ENCODE assay signal across 11 mouse cellular contexts in the genomic region with DNA sequence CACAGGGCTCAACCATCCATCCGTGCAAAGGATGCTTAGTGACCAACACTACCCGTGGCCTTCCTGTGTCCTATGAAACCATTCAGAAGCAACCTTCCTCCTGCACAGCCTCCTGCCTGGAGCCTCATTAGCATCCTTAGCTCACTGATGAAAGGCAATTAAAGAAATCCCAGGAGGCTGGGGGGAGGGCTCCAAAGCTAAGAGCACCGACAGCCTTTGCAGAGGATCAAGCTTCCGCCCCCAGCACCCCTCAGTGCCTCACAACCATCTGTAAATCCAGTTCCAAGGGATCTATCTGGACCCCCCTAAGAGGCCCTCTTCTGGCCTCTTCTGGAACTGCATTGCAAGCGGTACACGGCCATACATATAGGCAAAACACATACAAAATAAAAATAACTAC. TPM values are rescaled to one million over a fixed set of nuclear protein-coding genes. Genes with fewer than 3 reads are reported as not detected.
DNase-seq lines count a peak whose midpoint lies in the region; ATAC-seq and TF ChIP-seq lines count a peak whose summit lies in the region.
"Had no signal": no experiment of that assay in that cellular context is flagged by ENCODE, and none has a peak within 500 bp of the region (broad histone marks: within the 10 kb centered on the region; RNA-seq: fewer than 3 reads in every experiment).

No protein-coding gene starts in this region.

- TF ChIP-seq CTCF in liver, embryonic 14.5 days (IDR thresholded peaks at IDR 0.05; ENCODE audit: low read depth) = peak; percentile 28; the same call in 1 of the 2 replicates

- peaks cover 0 to 4% of the 10 kb centered on the region in 2 experiments; a peak in 1 of 4 replicates for H3K4me1 ChIP-seq in liver, embryonic 14.5 days (replicated peaks; ENCODE audit: control insufficient read depth in 2 of 2, insufficient read depth in 2 of 2, low read length in 1 of 2)
- H3K4me1 ChIP-seq in hindbrain, embryonic 12.5 days = peaks cover 13% of the 10 kb centered on the region

- H3K36me3 ChIP-seq in liver, embryonic 14.5 days (replicated peaks; ENCODE audit: control insufficient read depth, insufficient read depth, low read depth) = no peaks in the 10 kb centered on the region
- no peaks in the 10 kb centered on the region for H3K36me3 ChIP-seq in hindbrain, embryonic 12.5 days
- H3K36me3 ChIP-seq: limb, embryonic 12.5 days had no signal

- H3K4me2 ChIP-seq in liver, embryonic 14.5 days (ENCODE audit: low read depth) = no peak overlapping the region
- H3K4me2 ChIP-seq in hindbrain, embryonic 12.5 days (replicated peaks) = no peak overlapping the region
- H3K4me2 ChIP-seq: limb, embryonic 12.5 days had no signal

- H3K27ac ChIP-seq in liver, embryonic 14.5 days = no peak overlapping the region
- no peak overlapping the region for H3K27ac ChIP-seq in hindbrain, embryonic 12.5 days
- H3K27ac ChIP-seq: limb, embryonic 12.5 days had no signal

- no peaks in the 10 kb centered on the region for H3K27me3 ChIP-seq in liver, embryonic 14.5 days (ENCODE audit: control insufficient read depth, insufficient read depth, low read length)
- no peaks in the 10 kb centered on the region for H3K27me3 ChIP-seq in hindbrain, embryonic 12.5 days
- H3K27me3 ChIP-seq: limb, embryonic 12.5 days had no signal

- ATAC-seq in liver, embryonic 14.5 days (ENCODE audit: insufficient read depth) = no peak
- ATAC-seq in hindbrain, embryonic 12.5 days (ENCODE audit: low FRiP score) = peak; percentile 65

- no peak for DNase-seq in liver, embryonic 14.5 days (ENCODE audit: low read depth in 3 of 3, low spot score in 3 of 3)
- no peak for DNase-seq in liver
- DNase-seq in brain, adult 2 months (ENCODE audit: low read depth, low spot score) = peak; percentile 6
- peak; percentile 25 for DNase-seq in naive thymus-derived CD4-positive, alpha-beta T cell, adult 2 months (ENCODE audit: low read depth)
- no peak for DNase-seq in testis, postnatal 14 days (ENCODE audit: low spot score)
- DNase-seq in urinary bladder, adult 18-20 months (ENCODE audit: low spot score in 2 of 2) = no peak
- no peak for DNase-seq in left cerebral cortex, adult 8-10 months (ENCODE audit: low spot score in 2 of 2)
- DNase-seq: cerebellum, adult 11-12 months; heart, postnatal 4 days had no signal

- no peaks in the 10 kb centered on the region for H3K9me3 ChIP-seq in liver, embryonic 14.5 days (ENCODE audit: control insufficient read depth, low read length)
- H3K9me3 ChIP-seq in hindbrain, embryonic 12.5 days (replicated peaks) = no peaks in the 10 kb centered on the region
- H3K9me3 ChIP-seq: limb, embryonic 12.5 days had no signal

- TF ChIP-seq EP300 in liver, embryonic 14.5 days (IDR thresholded peaks at IDR 0.05; ENCODE audit: low read depth) = no peak

- no peak overlapping the region for H3K9ac ChIP-seq in liver, embryonic 14.5 days (replicated peaks)
- no peak overlapping the region for H3K9ac ChIP-seq in hindbrain, embryonic 12.5 days
- H3K9ac ChIP-seq: limb, embryonic 12.5 days had no signal

- no peak overlapping the region for H3K4me3 ChIP-seq in liver, embryonic 14.5 days (ENCODE audit: insufficient read depth in 1 of 2, low read depth in 2 of 2, low read length in 2 of 2)
- no peak overlapping the region for H3K4me3 ChIP-seq in hindbrain, embryonic 12.5 days
- H3K4me3 ChIP-seq: limb, embryonic 12.5 days had no signal

- WGBS in liver, embryonic 14.5 days (ENCODE audit: insufficient replicate concordance) = 48% methylated on average over 6 of the region's 6 CpGs
- WGBS in hindbrain, embryonic 12.5 days = 53% methylated on average over 6 of the region's 6 CpGs

RNA-seq across cellular contexts. Expression of a gene that starts 19.4 kb away (rescaled TPM):
- polyA plus RNA-seq in liver, embryonic 14.5 days (2012; rRNA removed) = 0.96 and 1.6 TPM in 2 replicates
- 2.1 and 3.6 TPM in 2 replicates for polyA plus RNA-seq in liver, embryonic 14.5 days (2014; fragmentation: Nextera tagmentation; extraction: Ambion mirVana)
- polyA plus RNA-seq in hindbrain, embryonic 12.5 days (2016; fragmentation: Nextera tagmentation; extraction: Ambion mirVana) = 1.9 and 3.6 TPM in 2 replicates
- total RNA-seq in left cerebral cortex, adult 8-10 months (2022) = 1 to 10 TPM; 1.6 to 4.5 (median 2.7) TPM

Comparison
In these comparisons a context has a peak if more than half of its experiments do, and no peak if none do; other contexts are left out.
1. DNase-seq: peak in brain, adult 2 months (single experiment) and naive thymus-derived CD4-positive, alpha-beta T cell, adult 2 months (single experiment); none in liver, embryonic 14.5 days (0 of 3), liver (single experiment), testis, postnatal 14 days (single experiment), urinary bladder, adult 18-20 months (0 of 2) and left cerebral cortex, adult 8-10 months (0 of 2).